Mouse (Mus musculus): ENCODE measurements around the gene Stxbp5. TPM values are rescaled to one million over a fixed set of nuclear protein-coding genes. Genes with fewer than 3 reads are reported as not detected.

The Stxbp5 gene
- total and polyA plus RNA-seq, 2 experiments, result 6.1 to 8.4 TPM

DNA sequence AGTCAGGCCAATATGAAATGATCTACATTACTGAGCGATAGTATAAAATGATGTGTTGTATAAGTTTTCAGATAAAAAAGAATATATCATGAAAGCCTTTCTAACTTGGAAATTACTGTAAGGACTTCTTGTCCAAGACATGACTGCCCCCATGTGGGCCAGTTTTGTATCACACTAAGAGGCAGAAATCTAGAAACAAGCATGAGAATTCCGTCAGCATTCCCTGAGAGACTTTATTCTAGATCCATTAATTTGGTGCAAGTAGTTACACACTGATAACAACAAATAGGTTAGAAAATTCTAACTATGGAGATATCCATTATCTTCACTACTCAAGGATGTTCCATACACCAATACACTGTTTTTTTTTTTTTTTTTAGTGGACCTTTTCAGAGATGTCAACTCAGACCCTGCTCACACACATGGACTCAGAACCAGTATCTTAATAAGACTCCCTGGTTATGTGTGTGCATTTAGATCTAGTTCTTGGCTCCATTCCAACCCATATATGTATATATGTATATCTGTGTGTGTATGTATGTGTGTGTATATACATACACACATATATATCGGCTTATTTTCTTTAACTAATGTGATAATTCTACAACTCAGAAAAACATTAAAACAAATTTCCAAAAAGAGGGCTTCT lies 145.9 kb downstream of the Stxbp5 start:
- no peaks in the 10 kb centered on the region for H3K4me1 ChIP-seq (ENCODE audit: control insufficient read depth, insufficient read depth, low read length)
- H3K79me2 ChIP-seq (ENCODE audit: control insufficient read depth, insufficient read depth, low read length), result no peaks in the 10 kb centered on the region
- H3K27me3 ChIP-seq (ENCODE audit: control insufficient read depth, insufficient read depth, low read length), result no peaks in the 10 kb centered on the region
- H3K4me3 ChIP-seq (ENCODE audit: insufficient read depth, low read depth, low read length), result no peak overlapping the region
- WGBS, result 64% methylated on average over 3 of the region's 3 CpGs
- peak; percentile 24 for DNase-seq (ENCODE audit: extremely low read depth, low read depth, low spot score)
- H3K9ac ChIP-seq (ENCODE audit: low read depth, low read length), result no peak overlapping the region
- no peak overlapping the region for H3K27ac ChIP-seq (replicated peaks; ENCODE audit: insufficient read depth, low read depth, low read length)
- TF ChIP-seq POLR2A (IDR thresholded peaks at IDR 0.05; ENCODE audit: extremely low read depth, insufficient read depth, low read length) (no peak), CTCF (IDR thresholded peaks at IDR 0.05; ENCODE audit: low read depth, low read length) (peak; percentile 39)
- H3K36me3 ChIP-seq (ENCODE audit: control insufficient read depth, insufficient read depth, low read length), result peaks cover 1% of the 10 kb centered on the region; the same call in 1 of the 2 replicates

DNA sequence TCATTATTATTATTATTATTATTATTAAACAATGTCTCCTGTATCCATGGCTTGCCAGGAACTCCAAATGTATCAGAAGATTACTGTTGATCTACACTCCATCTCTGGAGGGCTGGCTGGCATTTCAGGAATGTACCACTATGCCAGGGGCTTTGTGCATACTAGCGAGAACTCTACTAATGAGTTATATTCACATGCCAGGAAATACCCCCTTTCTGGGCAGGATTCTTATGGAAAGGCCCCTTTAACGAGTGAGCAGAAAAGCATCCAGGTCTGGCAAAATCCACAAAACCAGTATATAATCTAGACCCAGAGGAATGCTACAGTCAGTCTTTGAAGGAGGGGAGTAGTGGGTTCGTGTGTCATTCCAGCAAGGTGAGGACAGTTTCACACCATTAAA lies 167.0 kb downstream of the Stxbp5 start:
- H3K4me1 ChIP-seq (ENCODE audit: control insufficient read depth, insufficient read depth, low read length), result no peaks in the 10 kb centered on the region
- TF ChIP-seq POLR2A (IDR thresholded peaks at IDR 0.05; ENCODE audit: extremely low read depth, insufficient read depth, low read length) (no peak), CTCF (IDR thresholded peaks at IDR 0.05; ENCODE audit: low read depth, low read length) (no peak)
- H3K27ac ChIP-seq (replicated peaks; ENCODE audit: insufficient read depth, low read depth, low read length), result no peak overlapping the region
- no peak overlapping the region for H3K4me3 ChIP-seq (ENCODE audit: insufficient read depth, low read depth, low read length)
- no peaks in the 10 kb centered on the region for H3K27me3 ChIP-seq (ENCODE audit: control insufficient read depth, insufficient read depth, low read length)
- H3K36me3 ChIP-seq (ENCODE audit: control insufficient read depth, insufficient read depth, low read length), result no peaks in the 10 kb centered on the region
- H3K79me2 ChIP-seq (ENCODE audit: control insufficient read depth, insufficient read depth, low read length), result no peaks in the 10 kb centered on the region
- 79% methylated on average over 3 of the region's 3 CpGs for WGBS
- DNase-seq (ENCODE audit: extremely low read depth, low read depth, low spot score), result no peak
- H3K9ac ChIP-seq (ENCODE audit: low read depth, low read length), result no peak overlapping the region

DNA sequence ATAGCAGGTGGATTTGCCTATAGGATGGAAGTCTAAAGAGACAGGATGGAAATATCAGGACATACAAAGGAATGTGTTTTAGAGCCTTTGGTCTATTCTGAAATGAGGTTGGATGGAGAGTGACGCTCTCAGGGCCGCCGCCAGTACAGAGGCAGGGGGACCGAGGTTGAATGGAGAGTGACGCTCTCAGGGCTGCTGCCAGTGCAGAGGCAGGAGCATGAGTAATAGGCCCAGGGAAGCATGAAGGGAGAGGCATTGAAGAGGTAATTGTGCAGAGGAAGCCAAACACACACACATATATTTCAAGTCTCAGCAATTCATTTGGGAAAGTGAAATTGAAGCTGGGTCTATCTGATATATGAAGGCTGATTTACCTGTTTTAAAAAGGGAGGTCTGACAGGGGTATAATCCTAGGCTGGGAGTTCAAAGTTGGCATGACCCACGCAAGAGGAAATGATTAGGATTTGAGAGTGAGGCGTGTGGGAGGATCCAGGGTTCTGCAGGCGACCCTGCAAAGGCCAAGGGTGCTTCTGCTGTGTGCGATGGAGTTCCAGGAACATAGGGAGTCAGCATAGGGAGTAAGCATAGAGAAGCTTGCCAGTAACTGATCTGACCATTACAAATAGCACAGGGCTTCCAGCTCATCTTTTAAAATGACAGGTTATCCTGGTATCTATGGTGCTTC lies 168.7 kb downstream of the Stxbp5 start:
- H3K27ac ChIP-seq (replicated peaks; ENCODE audit: insufficient read depth, low read depth, low read length), result no peak overlapping the region
- H3K36me3 ChIP-seq (ENCODE audit: control insufficient read depth, insufficient read depth, low read length), result no peaks in the 10 kb centered on the region
- H3K9ac ChIP-seq (ENCODE audit: low read depth, low read length), result no peak overlapping the region
- DNase-seq (ENCODE audit: extremely low read depth, low read depth, low spot score), result no peak
- 82% methylated on average over 9 of the region's 9 CpGs for WGBS
- H3K4me1 ChIP-seq (ENCODE audit: control insufficient read depth, insufficient read depth, low read length), result no peaks in the 10 kb centered on the region
- no peaks in the 10 kb centered on the region for H3K27me3 ChIP-seq (ENCODE audit: control insufficient read depth, insufficient read depth, low read length)
- no peaks in the 10 kb centered on the region for H3K79me2 ChIP-seq (ENCODE audit: control insufficient read depth, insufficient read depth, low read length)
- no peak overlapping the region for H3K4me3 ChIP-seq (ENCODE audit: insufficient read depth, low read depth, low read length)
- TF ChIP-seq POLR2A (IDR thresholded peaks at IDR 0.05; ENCODE audit: extremely low read depth, insufficient read depth, low read length) (no peak), CTCF (IDR thresholded peaks at IDR 0.05; ENCODE audit: low read depth, low read length) (no peak)

DNA sequence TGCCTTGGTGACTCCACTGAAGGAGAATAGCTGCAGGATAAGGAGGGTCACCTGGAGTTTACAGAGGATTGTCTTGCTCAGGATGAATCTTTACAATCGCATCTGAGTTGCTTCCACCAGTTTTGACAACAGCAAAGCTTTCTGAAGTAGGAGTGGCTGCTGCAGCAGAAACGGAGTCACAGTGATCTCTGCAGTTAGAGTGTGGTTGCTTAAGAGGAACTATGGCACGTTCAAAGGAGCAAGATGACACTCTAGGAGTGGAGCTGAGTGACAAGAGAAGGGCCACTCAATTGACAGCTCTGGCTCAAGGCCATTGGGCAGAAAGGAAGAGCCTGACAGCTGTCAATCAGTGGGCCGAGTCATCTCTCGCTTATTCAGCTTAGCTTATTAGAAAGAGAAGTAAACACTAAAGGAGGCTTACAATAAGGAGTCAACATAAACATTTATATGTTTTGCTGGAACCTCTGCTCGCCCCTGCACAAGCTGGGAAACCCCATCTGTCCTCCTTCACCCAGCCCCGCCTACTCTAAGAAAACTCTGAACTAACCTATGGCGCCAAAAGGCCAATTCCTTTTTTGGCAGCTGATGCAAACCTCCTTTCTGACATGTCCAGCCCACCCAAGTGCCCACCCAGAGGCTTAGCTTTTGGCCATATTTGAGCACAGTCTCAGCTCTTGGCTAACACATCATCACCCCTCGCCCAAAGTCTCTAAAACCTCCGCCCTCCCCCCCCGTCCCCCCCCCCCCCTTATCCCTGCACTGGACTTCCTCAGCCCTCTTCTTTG lies 178.2 kb downstream of the Stxbp5 start:
- 76% methylated on average over 11 of the region's 11 CpGs for WGBS
- no peak overlapping the region for H3K9ac ChIP-seq (ENCODE audit: low read depth, low read length)
- no peak for TF ChIP-seq CTCF (IDR thresholded peaks at IDR 0.05; ENCODE audit: low read depth, low read length)

DNA sequence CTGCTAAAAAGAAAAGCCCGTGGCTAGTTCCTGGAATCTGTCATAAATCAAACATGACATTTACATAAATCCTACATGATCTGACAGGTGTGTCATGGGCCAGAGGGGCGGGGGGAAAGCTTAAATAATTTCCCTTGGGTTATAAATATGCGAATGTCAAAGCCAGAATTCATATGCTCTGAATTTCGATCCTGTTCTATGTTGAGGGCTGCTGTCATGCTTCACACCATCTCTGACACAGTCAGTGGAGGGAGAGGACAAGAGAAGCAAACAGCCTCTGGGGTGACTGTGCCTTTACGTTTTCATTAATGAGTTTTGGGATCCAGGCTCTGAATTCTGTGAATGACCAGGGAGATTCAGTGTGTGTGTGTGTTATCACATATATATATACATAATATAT lies 180.9 kb downstream of the Stxbp5 start:
- Histone ChIP-seq H3K4me3 (ENCODE audit: insufficient read depth, low read depth, low read length) (no peak overlapping the region), H3K27me3 (ENCODE audit: control insufficient read depth, insufficient read depth, low read length) (no peaks in the 10 kb centered on the region), H3K27ac (replicated peaks; ENCODE audit: insufficient read depth, low read depth, low read length) (no peak overlapping the region), H3K79me2 (ENCODE audit: control insufficient read depth, insufficient read depth, low read length) (no peaks in the 10 kb centered on the region), H3K4me1 (ENCODE audit: control insufficient read depth, insufficient read depth, low read length) (no peaks in the 10 kb centered on the region), H3K9ac (ENCODE audit: low read depth, low read length) (no peak overlapping the region), H3K36me3 (ENCODE audit: control insufficient read depth, insufficient read depth, low read length) (no peaks in the 10 kb centered on the region)
- WGBS, result 70% methylated on average over 5 of the region's 5 CpGs
- DNase-seq (ENCODE audit: extremely low read depth, low read depth, low spot score), result no peak
- TF ChIP-seq CTCF (IDR thresholded peaks at IDR 0.05; ENCODE audit: low read depth, low read length), result no peak
- no peak for TF ChIP-seq POLR2A (IDR thresholded peaks at IDR 0.05; ENCODE audit: extremely low read depth, insufficient read depth, low read length)

More for the DNA sequence above, 178.2 kb downstream of the Stxbp5 start:
- Histone ChIP-seq H3K27me3 (ENCODE audit: control insufficient read depth, insufficient read depth, low read length) (no peaks in the 10 kb centered on the region), H3K36me3 (ENCODE audit: control insufficient read depth, insufficient read depth, low read length) (no peaks in the 10 kb centered on the region), H3K4me3 (ENCODE audit: insufficient read depth, low read depth, low read length) (no peak overlapping the region), H3K27ac (replicated peaks; ENCODE audit: insufficient read depth, low read depth, low read length) (no peak overlapping the region), H3K79me2 (ENCODE audit: control insufficient read depth, insufficient read depth, low read length) (no peaks in the 10 kb centered on the region), H3K4me1 (ENCODE audit: control insufficient read depth, insufficient read depth, low read length) (no peaks in the 10 kb centered on the region)
- DNase-seq (ENCODE audit: extremely low read depth, low read depth, low spot score), result no peak
